Mouse (Mus musculus) embryonic facial prominence, embryonic 13.5 days (tissue): Measurements from ENCODE around the gene Pou2f1. TPM values are rescaled to one million over a fixed set of nuclear protein-coding genes. Genes with fewer than 3 reads are reported as not detected.

Source experiments
- ATAC-seq: fragments of 200-750 bp; cut with Nextera tagmentation; 2 replicates; pipeline ENCODE4 v1.8.0; 2017; ENCODE audit warnings: low read depth; ENCODE audit not compliant: insufficient number of reproducible peaks, insufficient read depth, low FRiP score, low TSS enrichment
- H3K27ac ChIP-seq: fragments of 300-500 bp; sonication (generic); 2 replicates; pipeline ENCODE4 v1.5.1; 2015; ENCODE audit warnings: moderate library complexity, mild to moderate bottlenecking, inconsistent platforms
- H3K27me3 ChIP-seq: fragments of 300-500 bp; sonication (generic); 2 replicates; pipeline ENCODE4 v1.6.1; 2015; ENCODE audit warnings: mild to moderate bottlenecking, inconsistent platforms
- H3K36me3 ChIP-seq: fragments of 300-500 bp; sonication (generic); 2 replicates; pipeline ENCODE4 v1.6.1; 2015; ENCODE audit warnings: mild to moderate bottlenecking, inconsistent platforms
- H3K4me1 ChIP-seq: fragments of 300-500 bp; sonication (generic); 2 replicates; pipeline ENCODE4 v1.6.1; 2015; ENCODE audit warnings: inconsistent platforms
- H3K4me2 ChIP-seq: fragments of 300-500 bp; sonication (generic); 2 replicates; pipeline ENCODE4 v1.6.1; 2015; ENCODE audit warnings: moderate library complexity, mild to moderate bottlenecking, inconsistent platforms
- H3K4me3 ChIP-seq: fragments of 300-500 bp; sonication (generic); 2 replicates; pipeline ENCODE4 v1.5.1; 2015; ENCODE audit warnings: mild to moderate bottlenecking, inconsistent platforms
- H3K9ac ChIP-seq: fragments of 300-500 bp; sonication (generic); 2 replicates; pipeline ENCODE4 v1.6.1; 2015; ENCODE audit warnings: mild to moderate bottlenecking, inconsistent platforms
- H3K9me3 ChIP-seq: fragments of 300-500 bp; sonication (generic); 2 replicates; pipeline ENCODE4 v1.6.1; 2016; ENCODE audit warnings: inconsistent platforms
- WGBS: fragments of 180-500 bp; shearing (Covaris S2); methylation state at CpG from one replicate; pipeline ENCODE4 v1.1.7; 2015; ENCODE audit warnings: mixed read lengths; 5-methylcytosine and 5-hydroxymethylcytosine counted together
- polyA plus RNA-seq: library from polyadenylated mRNA; unstranded; fragments of >200 nt; fragmentation: Nextera tagmentation; extraction: Ambion mirVana; gene quantifications from 2 replicates; pipeline ENCODE4 v1.2.1, GENCODE M21; 2015

Gene Pou2f1
- polyA plus RNA-seq, 1 experiment from 2014 or later: 10.4 TPM

DNA sequence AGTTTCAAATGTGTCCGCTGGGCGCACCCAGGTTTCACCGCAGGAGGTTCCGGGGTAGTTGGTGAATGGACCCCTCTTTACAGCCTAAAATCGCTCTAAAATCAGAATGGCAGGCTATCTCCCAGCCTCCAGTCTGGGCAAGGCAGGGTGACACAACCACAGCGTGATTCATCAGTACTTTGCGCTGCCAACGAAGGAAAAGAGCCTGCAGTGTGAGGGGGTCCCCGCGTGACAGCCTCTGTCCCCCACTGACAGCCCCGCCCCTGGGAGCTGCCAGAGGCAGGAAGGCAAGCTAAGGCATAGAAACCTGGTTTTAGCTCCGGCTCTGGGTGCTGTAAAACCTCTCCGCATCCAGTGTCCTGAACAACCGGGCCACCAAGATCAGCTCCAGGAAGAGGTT is 157.1 kb downstream of the Pou2f1 start:
- peak overlapping the region; percentile 54 for H3K4me3 ChIP-seq
- peak overlapping the region; percentile 65 for H3K9ac ChIP-seq
- no peaks in the 10 kb centered on the region for H3K36me3 ChIP-seq
- H3K9me3 ChIP-seq: no peaks in the 10 kb centered on the region
- peaks cover 86% of the 10 kb centered on the region for H3K27me3 ChIP-seq
- H3K4me1 ChIP-seq: peaks cover 23% of the 10 kb centered on the region
- H3K4me2 ChIP-seq: peak overlapping the region; percentile 99
- no peak for ATAC-seq
- H3K27ac ChIP-seq: no peak overlapping the region
- WGBS: 6% methylated on average over 14 of the region's 14 CpGs

DNA sequence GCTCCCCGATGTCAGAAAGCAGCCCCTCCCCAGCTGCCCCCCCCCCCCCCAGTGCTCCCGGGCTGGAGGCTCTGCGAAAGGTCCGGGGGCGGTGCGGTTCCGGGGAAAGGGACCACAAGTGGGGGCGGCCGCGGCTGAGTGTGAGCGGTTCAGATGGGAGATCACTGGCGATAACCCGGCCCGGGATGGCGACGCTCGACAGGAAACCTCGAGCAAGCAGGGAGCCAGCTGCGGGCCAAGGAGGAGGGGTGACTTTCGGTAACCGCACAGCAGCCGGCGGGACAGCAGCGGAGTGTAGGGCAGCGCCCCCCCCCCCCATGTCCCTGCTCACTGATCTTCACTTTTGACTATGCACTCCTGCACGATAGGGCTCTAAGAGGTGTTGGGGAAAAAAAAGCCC is 157.5 kb downstream of the Pou2f1 start:
- peak overlapping the region; percentile 65 for H3K9ac ChIP-seq
- H3K36me3 ChIP-seq: no peaks in the 10 kb centered on the region
- no peak for ATAC-seq
- peak overlapping the region; percentile 54 for H3K4me3 ChIP-seq
- peaks cover 86% of the 10 kb centered on the region for H3K27me3 ChIP-seq
- H3K4me2 ChIP-seq: peak overlapping the region; percentile 99
- H3K4me1 ChIP-seq: peaks cover 23% of the 10 kb centered on the region
- 2% methylated on average over 26 of the region's 26 CpGs for WGBS
- no peaks in the 10 kb centered on the region for H3K9me3 ChIP-seq
- H3K27ac ChIP-seq: no peak overlapping the region

- Histone ChIP-seq H3K9me3 (no peaks in the 10 kb centered on the region), H3K9ac (peak overlapping the region; percentile 65), H3K4me1 (peaks cover 23% of the 10 kb centered on the region), H3K36me3 (no peaks in the 10 kb centered on the region), H3K4me2 (peak overlapping the region; percentile 99), H3K4me3 (peak overlapping the region; percentile 54), H3K27ac (no peak overlapping the region), H3K27me3 (peaks cover 86% of the 10 kb centered on the region)
- WGBS: under 1% methylated on average over 20 of the region's 20 CpGs
- ATAC-seq: no peak
Observed at GRCm38 (mm10) chr1:165844466-165844951, 158.0 kb downstream of the Pou2f1 start.

DNA sequence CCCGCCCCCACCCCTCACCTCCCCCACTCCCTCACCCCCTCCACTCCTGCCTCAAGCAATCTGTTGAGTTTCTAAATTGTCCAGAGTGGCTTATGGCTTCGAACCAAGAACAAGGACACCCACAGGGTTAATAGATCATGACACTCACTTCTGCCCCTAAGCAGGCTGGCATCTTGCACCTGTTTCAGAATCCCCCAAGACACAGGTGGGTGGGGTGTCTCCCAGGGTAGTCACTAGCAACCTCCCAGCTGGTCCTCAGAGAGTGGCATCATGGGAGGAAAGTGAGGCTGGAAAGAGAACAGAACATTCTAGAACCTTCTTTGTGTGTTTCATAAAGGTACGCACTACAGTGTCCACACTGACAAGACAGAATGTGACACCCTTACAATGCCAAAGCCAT is 158.9 kb downstream of the Pou2f1 start:
- no peak overlapping the region for H3K4me3 ChIP-seq
- WGBS: 62% methylated on average over 3 of the region's 3 CpGs
- peaks cover 85% of the 10 kb centered on the region for H3K27me3 ChIP-seq
- H3K4me1 ChIP-seq: peaks cover 23% of the 10 kb centered on the region
- no peak overlapping the region for H3K9ac ChIP-seq
- H3K4me2 ChIP-seq: no peak overlapping the region
- H3K9me3 ChIP-seq: no peaks in the 10 kb centered on the region
- no peak for ATAC-seq
- H3K36me3 ChIP-seq: no peaks in the 10 kb centered on the region
- no peak overlapping the region for H3K27ac ChIP-seq

GRCm38 (mm10) chr1:165842170-165842569 is 160.3 kb downstream of the Pou2f1 start:
- 65% methylated on average over 7 of the region's 7 CpGs for WGBS
- Histone ChIP-seq H3K4me3 (no peak overlapping the region), H3K9ac (no peak overlapping the region), H3K36me3 (no peaks in the 10 kb centered on the region), H3K9me3 (no peaks in the 10 kb centered on the region), H3K27me3 (peaks cover 87% of the 10 kb centered on the region), H3K27ac (no peak overlapping the region), H3K4me1 (peaks cover 33% of the 10 kb centered on the region), H3K4me2 (no peak overlapping the region)
- ATAC-seq: no peak

GRCm38 (mm10) chr1:165840548-165841230 is 161.8 kb downstream of the Pou2f1 start:
- H3K4me3 ChIP-seq: peak overlapping the region; percentile 40
- peak overlapping the region; percentile 70 for H3K4me2 ChIP-seq
- H3K9ac ChIP-seq: peak overlapping the region; percentile 72
- no peak for ATAC-seq
- WGBS: 7% methylated on average over 31 of the region's 31 CpGs
- no peak overlapping the region for H3K27ac ChIP-seq
- H3K9me3 ChIP-seq: no peaks in the 10 kb centered on the region
- peaks cover 80% of the 10 kb centered on the region for H3K27me3 ChIP-seq
- peaks cover 43% of the 10 kb centered on the region for H3K4me1 ChIP-seq
- H3K36me3 ChIP-seq: no peaks in the 10 kb centered on the region

- H3K4me1 ChIP-seq: peaks cover 38% of the 10 kb centered on the region
- WGBS: 79% methylated on average over 4 of the region's 4 CpGs
- H3K36me3 ChIP-seq: no peaks in the 10 kb centered on the region
- ATAC-seq: no peak
- H3K27ac ChIP-seq: no peak overlapping the region
- H3K4me2 ChIP-seq: no peak overlapping the region
- H3K9me3 ChIP-seq: no peaks in the 10 kb centered on the region
- no peak overlapping the region for H3K4me3 ChIP-seq
- no peak overlapping the region for H3K9ac ChIP-seq
- H3K27me3 ChIP-seq: peaks cover 71% of the 10 kb centered on the region
Observed at GRCm38 (mm10) chr1:165839201-165839600, 163.3 kb downstream of the Pou2f1 start.

DNA sequence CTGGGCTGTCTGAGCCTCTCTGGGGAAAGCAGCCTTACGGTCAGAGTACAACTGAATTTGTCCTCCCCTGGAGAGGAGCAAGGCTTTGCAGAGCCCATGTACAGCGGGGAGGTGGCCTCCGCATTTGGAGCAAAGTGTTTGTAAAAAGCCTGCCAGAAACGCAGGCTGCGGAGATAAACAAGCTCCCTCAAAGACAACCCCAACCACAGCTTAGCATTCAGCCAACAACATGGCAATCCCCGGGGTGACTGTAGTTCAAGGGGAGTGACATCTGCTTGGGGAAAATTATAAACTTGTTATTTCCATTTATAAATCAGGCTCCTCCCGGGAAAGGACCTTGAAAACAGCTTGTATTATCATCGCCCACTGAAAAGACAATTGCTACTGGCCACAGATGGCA is 164.9 kb downstream of the Pou2f1 start:
- H3K4me3 ChIP-seq: no peak overlapping the region
- H3K36me3 ChIP-seq: no peaks in the 10 kb centered on the region
- H3K27ac ChIP-seq: no peak overlapping the region
- peaks cover 60% of the 10 kb centered on the region for H3K27me3 ChIP-seq
- no peak overlapping the region for H3K9ac ChIP-seq
- no peaks in the 10 kb centered on the region for H3K9me3 ChIP-seq
- peaks cover 40% of the 10 kb centered on the region for H3K4me1 ChIP-seq
- ATAC-seq: no peak
- H3K4me2 ChIP-seq: no peak overlapping the region; the same call in 1 of the 2 replicates
- 27% methylated on average over 8 of the region's 8 CpGs for WGBS

GRCm38 (mm10) chr1:165836461-165836860 is 166.0 kb downstream of the Pou2f1 start:
- WGBS: 8% methylated on average over 6 of the region's 6 CpGs

GRCm38 (mm10) chr1:165834633-165834975 is 167.9 kb downstream of the Pou2f1 start:
- ATAC-seq: no peak
- no peak overlapping the region for H3K27ac ChIP-seq
- 18% methylated on average over 12 of the region's 12 CpGs for WGBS
- H3K27me3 ChIP-seq: peaks cover 32% of the 10 kb centered on the region
- H3K9ac ChIP-seq: 0 out of 2 replicates have a peak overlapping the region, but pooled peaks have one; percentile 8
- peak overlapping the region; percentile 9; the same call in 1 of the 2 replicates for H3K4me3 ChIP-seq
- peak overlapping the region; percentile 53 for H3K4me2 ChIP-seq
- no peaks in the 10 kb centered on the region for H3K36me3 ChIP-seq
- peaks cover 31% of the 10 kb centered on the region for H3K4me1 ChIP-seq
- H3K9me3 ChIP-seq: no peaks in the 10 kb centered on the region

More at GRCm38 (mm10) chr1:165836461-165836860, 166.0 kb downstream of the Pou2f1 start:
- no peak for ATAC-seq
- peaks cover 50% of the 10 kb centered on the region for H3K27me3 ChIP-seq
- H3K36me3 ChIP-seq: no peaks in the 10 kb centered on the region
- no peak overlapping the region for H3K4me2 ChIP-seq
- no peak overlapping the region for H3K9ac ChIP-seq
- no peak overlapping the region for H3K4me3 ChIP-seq
- no peak overlapping the region for H3K27ac ChIP-seq
- H3K9me3 ChIP-seq: no peaks in the 10 kb centered on the region
- H3K4me1 ChIP-seq: peaks cover 40% of the 10 kb centered on the region

DNA sequence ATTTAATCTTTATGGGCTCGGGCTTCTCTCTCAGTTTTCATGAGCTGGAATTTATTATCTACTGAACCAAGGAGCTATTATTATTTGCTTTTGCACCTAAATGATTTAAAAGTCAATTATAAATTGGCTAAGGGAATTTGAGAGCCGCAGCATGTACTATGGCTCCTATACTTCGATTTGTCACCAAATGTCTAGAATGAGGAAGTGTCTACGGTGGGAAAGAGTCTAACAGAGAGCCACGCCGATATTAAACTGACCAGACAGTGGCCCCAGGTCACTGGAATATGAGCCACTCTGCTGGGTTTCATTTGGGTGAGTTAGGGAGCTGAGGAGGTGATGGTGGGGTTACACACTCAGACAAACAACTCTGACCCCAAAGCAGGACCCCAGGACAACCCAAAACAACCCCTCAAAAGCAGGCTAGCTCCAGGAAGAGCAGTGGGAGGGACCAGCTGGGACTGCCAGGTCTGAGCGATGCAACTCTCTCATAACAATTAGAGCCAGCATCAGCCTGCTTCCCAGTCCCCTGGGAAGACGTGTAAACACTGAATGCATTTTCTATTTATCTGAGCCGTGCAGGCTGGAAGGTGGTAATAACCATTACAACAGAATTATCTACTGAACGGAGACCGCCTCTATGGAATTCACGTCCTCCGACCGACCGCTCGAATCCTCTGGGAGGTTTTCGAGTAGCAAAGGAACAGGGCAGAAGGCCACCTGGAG is 168.4 kb downstream of the Pou2f1 start:
- no peak for ATAC-seq
- peaks cover 27% of the 10 kb centered on the region for H3K27me3 ChIP-seq
- 13% methylated on average over 17 of the region's 17 CpGs for WGBS
- H3K9me3 ChIP-seq: no peaks in the 10 kb centered on the region
- peak overlapping the region; percentile 9; the same call in 1 of the 2 replicates for H3K4me3 ChIP-seq
- 0 out of 2 replicates have a peak overlapping the region, but pooled peaks have one; percentile 8 for H3K9ac ChIP-seq
- peak overlapping the region; percentile 53 for H3K4me2 ChIP-seq
- H3K4me1 ChIP-seq: peaks cover 31% of the 10 kb centered on the region
- H3K36me3 ChIP-seq: no peaks in the 10 kb centered on the region
- no peak overlapping the region for H3K27ac ChIP-seq

- no peak overlapping the region for H3K27ac ChIP-seq
- H3K36me3 ChIP-seq: no peaks in the 10 kb centered on the region
- no peak overlapping the region for H3K4me3 ChIP-seq
- peaks cover 31% of the 10 kb centered on the region for H3K4me1 ChIP-seq
- no peak for ATAC-seq
- WGBS: 33% methylated on average over 4 of the region's 4 CpGs
- H3K9ac ChIP-seq: no peak overlapping the region
- H3K9me3 ChIP-seq: no peaks in the 10 kb centered on the region
- peaks cover 24% of the 10 kb centered on the region for H3K27me3 ChIP-seq
- no peak overlapping the region for H3K4me2 ChIP-seq
Observed at GRCm38 (mm10) chr1:165833244-165833643, 169.2 kb downstream of the Pou2f1 start.
